Mouse (Mus musculus): ENCODE measurements around the gene Naa80. TPM values are rescaled to one million over a fixed set of nuclear protein-coding genes. Genes with fewer than 3 reads are reported as not detected.

Naa80 gene
- total and polyA plus RNA-seq, 2 experiments: 12.3 to 130 TPM

DNA sequence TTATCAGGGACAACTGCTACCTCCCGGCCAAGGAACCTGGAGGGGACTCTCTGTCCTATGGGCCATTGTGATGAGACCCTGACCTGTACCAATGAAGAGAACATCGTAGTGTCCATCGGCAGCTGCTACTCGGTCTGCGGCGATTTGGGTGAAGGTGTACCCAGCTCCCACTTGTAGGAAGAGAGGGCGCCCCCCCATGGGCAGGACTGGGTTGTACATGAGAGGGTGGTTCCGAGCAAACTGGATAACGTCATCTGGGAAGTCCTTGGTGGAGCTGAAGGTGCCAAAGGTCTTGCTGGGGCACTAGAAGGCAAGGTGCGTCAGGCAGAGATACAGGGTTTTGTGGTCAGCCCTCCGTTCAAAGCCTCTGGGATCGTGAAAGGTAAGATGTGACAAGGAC lies 22.1 kb downstream of the Naa80 start:
- H3K4me1 ChIP-seq (ENCODE audit: control insufficient read depth, insufficient read depth, low read length): peaks cover 10% of the 10 kb centered on the region; the same call in 1 of the 2 replicates

DNA sequence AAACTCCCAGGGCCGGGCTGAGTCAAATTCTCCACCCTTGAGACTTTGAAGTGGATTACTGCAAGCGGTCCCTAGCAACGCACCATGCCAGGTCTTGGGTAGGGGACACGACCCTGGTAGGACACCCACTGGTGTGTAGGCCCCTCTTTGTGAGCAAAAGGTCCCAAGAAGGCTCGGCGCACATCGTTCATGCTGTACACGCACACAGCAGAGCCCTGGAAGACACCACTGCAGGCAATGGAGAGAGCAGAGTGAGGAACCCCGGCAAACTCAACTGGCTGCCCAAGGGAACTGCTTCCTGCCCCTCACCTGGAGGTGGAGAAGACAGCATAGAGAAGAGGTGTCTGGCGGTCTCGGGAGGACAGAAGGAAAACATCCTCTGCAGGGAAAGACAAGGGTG lies 22.6 kb downstream of the Naa80 start:
- H3K79me2 ChIP-seq (ENCODE audit: control insufficient read depth, insufficient read depth, low read length): no peaks in the 10 kb centered on the region
- 89% methylated on average over 11 of the region's 11 CpGs for WGBS
- DNase-seq (ENCODE audit: extremely low read depth, low read depth, low spot score): no peak
- H3K27ac ChIP-seq (replicated peaks; ENCODE audit: insufficient read depth, low read depth, low read length): no peak overlapping the region
- no peak overlapping the region for H3K9ac ChIP-seq (ENCODE audit: low read depth, low read length)
- peaks cover 10% of the 10 kb centered on the region; the same call in 1 of the 2 replicates for H3K4me1 ChIP-seq (ENCODE audit: control insufficient read depth, insufficient read depth, low read length)
- H3K4me3 ChIP-seq (ENCODE audit: insufficient read depth, low read depth, low read length): no peak overlapping the region
- no peaks in the 10 kb centered on the region for H3K36me3 ChIP-seq (ENCODE audit: control insufficient read depth, insufficient read depth, low read length)
- no peaks in the 10 kb centered on the region for H3K27me3 ChIP-seq (ENCODE audit: control insufficient read depth, insufficient read depth, low read length)
- no peak for TF ChIP-seq CTCF (IDR thresholded peaks at IDR 0.05; ENCODE audit: low read depth, low read length)
- TF ChIP-seq POLR2A (IDR thresholded peaks at IDR 0.05; ENCODE audit: extremely low read depth, insufficient read depth, low read length): no peak

More for the DNA sequence above, 22.1 kb downstream of the Naa80 start:
- Histone ChIP-seq H3K79me2 (ENCODE audit: control insufficient read depth, insufficient read depth, low read length) (no peaks in the 10 kb centered on the region), H3K27me3 (ENCODE audit: control insufficient read depth, insufficient read depth, low read length) (no peaks in the 10 kb centered on the region), H3K36me3 (ENCODE audit: control insufficient read depth, insufficient read depth, low read length) (no peaks in the 10 kb centered on the region), H3K9ac (ENCODE audit: low read depth, low read length) (no peak overlapping the region), H3K4me3 (ENCODE audit: insufficient read depth, low read depth, low read length) (no peak overlapping the region), H3K27ac (replicated peaks; ENCODE audit: insufficient read depth, low read depth, low read length) (no peak overlapping the region)
- peak; percentile 66 for DNase-seq (ENCODE audit: extremely low read depth, low read depth, low spot score)
- WGBS: 64% methylated on average over 12 of the region's 12 CpGs
- TF ChIP-seq POLR2A (IDR thresholded peaks at IDR 0.05; ENCODE audit: extremely low read depth, insufficient read depth, low read length): no peak
- TF ChIP-seq CTCF (IDR thresholded peaks at IDR 0.05; ENCODE audit: low read depth, low read length): peak; percentile 64

DNA sequence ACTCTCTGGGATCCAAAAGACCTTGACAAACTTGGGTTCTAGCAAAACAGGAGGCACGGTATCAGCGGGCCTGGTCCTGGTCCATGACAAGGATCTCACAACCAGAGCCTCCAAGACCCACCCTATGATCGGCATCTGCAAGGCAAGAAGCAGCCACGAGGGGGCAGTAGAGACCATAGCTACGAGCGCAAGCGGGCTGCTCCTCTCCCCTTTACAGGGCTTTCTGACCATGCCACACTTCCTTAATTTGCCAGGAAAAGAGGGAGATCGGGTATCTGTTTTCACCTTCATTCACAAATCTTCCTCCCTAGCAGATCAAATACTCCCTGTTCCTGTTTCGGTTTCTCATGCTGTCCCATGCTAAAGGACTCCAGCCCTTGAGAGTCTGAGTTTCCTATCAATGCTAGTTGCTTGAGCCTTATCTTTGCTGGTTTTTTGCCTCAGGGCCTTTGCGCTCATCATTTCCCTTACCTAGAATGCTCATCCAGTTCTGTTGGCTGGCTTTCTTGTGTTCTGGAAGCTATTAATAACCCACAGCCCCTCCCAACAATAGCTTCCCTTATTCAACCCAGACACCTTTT lies 23.5 kb downstream of the Naa80 start:
- peak; percentile 63 for DNase-seq (ENCODE audit: extremely low read depth, low read depth, low spot score)
- no peaks in the 10 kb centered on the region for H3K27me3 ChIP-seq (ENCODE audit: control insufficient read depth, insufficient read depth, low read length)
- H3K27ac ChIP-seq (replicated peaks; ENCODE audit: insufficient read depth, low read depth, low read length): no peak overlapping the region
- H3K36me3 ChIP-seq (ENCODE audit: control insufficient read depth, insufficient read depth, low read length): no peaks in the 10 kb centered on the region
- H3K9ac ChIP-seq (ENCODE audit: low read depth, low read length): no peak overlapping the region
- peaks cover 10% of the 10 kb centered on the region; the same call in 1 of the 2 replicates for H3K4me1 ChIP-seq (ENCODE audit: control insufficient read depth, insufficient read depth, low read length)
- 11% methylated on average over 10 of the region's 10 CpGs for WGBS
- H3K4me3 ChIP-seq (ENCODE audit: insufficient read depth, low read depth, low read length): no peak overlapping the region
- TF ChIP-seq CTCF (IDR thresholded peaks at IDR 0.05; ENCODE audit: low read depth, low read length) (peak; percentile 99), POLR2A (IDR thresholded peaks at IDR 0.05; ENCODE audit: extremely low read depth, insufficient read depth, low read length) (no peak)
- no peaks in the 10 kb centered on the region for H3K79me2 ChIP-seq (ENCODE audit: control insufficient read depth, insufficient read depth, low read length)

DNA sequence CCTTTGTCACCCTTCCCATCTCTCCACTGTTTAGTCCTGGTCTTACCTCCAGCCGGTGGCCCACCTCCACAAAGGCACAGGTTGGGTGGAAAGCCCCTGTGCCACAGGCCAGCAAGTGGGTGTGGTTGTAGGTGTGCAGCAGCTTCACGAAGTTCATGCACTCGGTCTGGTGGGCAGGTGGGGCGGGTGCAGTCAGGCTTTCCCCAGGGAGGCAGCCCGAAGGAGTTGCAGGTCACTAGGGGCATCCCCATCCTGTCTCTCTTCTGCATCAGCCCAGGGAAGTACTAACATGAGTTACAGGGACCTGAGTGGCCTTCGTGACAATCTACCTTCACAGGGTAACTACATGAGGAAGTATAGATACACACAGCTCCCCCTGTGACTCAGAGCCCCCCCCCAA lies 24.6 kb downstream of the Naa80 start:
- Histone ChIP-seq H3K36me3 (ENCODE audit: control insufficient read depth, insufficient read depth, low read length) (no peaks in the 10 kb centered on the region), H3K4me1 (ENCODE audit: control insufficient read depth, insufficient read depth, low read length) (peaks cover 7% of the 10 kb centered on the region; the same call in 1 of the 2 replicates), H3K4me3 (ENCODE audit: insufficient read depth, low read depth, low read length) (no peak overlapping the region), H3K79me2 (ENCODE audit: control insufficient read depth, insufficient read depth, low read length) (no peaks in the 10 kb centered on the region), H3K9ac (ENCODE audit: low read depth, low read length) (no peak overlapping the region), H3K27me3 (ENCODE audit: control insufficient read depth, insufficient read depth, low read length) (no peaks in the 10 kb centered on the region), H3K27ac (replicated peaks; ENCODE audit: insufficient read depth, low read depth, low read length) (no peak overlapping the region)
- DNase-seq (ENCODE audit: extremely low read depth, low read depth, low spot score): no peak
- WGBS: 86% methylated on average over 6 of the region's 6 CpGs
- TF ChIP-seq CTCF (IDR thresholded peaks at IDR 0.05; ENCODE audit: low read depth, low read length) (no peak), POLR2A (IDR thresholded peaks at IDR 0.05; ENCODE audit: extremely low read depth, insufficient read depth, low read length) (no peak)

DNA sequence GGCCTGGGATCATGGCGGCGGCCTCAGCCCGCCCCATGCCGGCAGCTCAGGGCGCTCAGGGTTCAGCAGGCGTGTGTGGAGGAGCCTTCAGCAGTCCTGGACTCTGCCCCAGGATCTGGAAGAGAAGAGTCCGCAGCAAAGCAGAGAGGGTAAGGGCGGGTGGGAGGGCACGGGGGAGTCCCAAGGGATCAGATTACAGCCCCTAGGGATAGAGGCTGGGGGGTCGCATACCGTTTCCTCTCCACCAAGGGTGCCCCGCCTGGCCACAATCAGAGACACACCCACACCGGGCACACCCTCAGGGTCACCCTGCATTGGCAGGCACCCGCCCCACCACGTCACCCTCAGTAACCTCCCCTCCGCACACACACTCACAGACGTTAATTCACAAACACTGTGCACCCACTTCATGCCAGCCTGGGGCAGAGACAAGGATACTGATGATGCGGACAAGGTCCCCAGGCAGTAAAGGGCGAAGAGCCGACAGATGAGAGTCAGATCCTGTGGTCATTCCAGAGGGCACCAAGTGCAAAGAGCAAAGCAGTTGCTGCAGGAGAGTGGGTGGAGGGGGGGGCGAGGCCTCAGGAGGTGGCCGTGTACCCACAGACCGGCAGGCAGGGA lies 26.5 kb downstream of the Naa80 start:
- Histone ChIP-seq H3K9ac (ENCODE audit: low read depth, low read length) (no peak overlapping the region), H3K4me3 (ENCODE audit: insufficient read depth, low read depth, low read length) (no peak overlapping the region), H3K36me3 (ENCODE audit: control insufficient read depth, insufficient read depth, low read length) (no peaks in the 10 kb centered on the region), H3K27me3 (ENCODE audit: control insufficient read depth, insufficient read depth, low read length) (no peaks in the 10 kb centered on the region), H3K27ac (replicated peaks; ENCODE audit: insufficient read depth, low read depth, low read length) (no peak overlapping the region), H3K79me2 (ENCODE audit: control insufficient read depth, insufficient read depth, low read length) (no peaks in the 10 kb centered on the region), H3K4me1 (ENCODE audit: control insufficient read depth, insufficient read depth, low read length) (peaks cover 4% of the 10 kb centered on the region; the same call in 1 of the 2 replicates)
- TF ChIP-seq POLR2A (IDR thresholded peaks at IDR 0.05; ENCODE audit: extremely low read depth, insufficient read depth, low read length) (no peak), CTCF (IDR thresholded peaks at IDR 0.05; ENCODE audit: low read depth, low read length) (no peak)
- WGBS: 48% methylated on average over 23 of the region's 23 CpGs
- DNase-seq (ENCODE audit: extremely low read depth, low read depth, low spot score): no peak

DNA sequence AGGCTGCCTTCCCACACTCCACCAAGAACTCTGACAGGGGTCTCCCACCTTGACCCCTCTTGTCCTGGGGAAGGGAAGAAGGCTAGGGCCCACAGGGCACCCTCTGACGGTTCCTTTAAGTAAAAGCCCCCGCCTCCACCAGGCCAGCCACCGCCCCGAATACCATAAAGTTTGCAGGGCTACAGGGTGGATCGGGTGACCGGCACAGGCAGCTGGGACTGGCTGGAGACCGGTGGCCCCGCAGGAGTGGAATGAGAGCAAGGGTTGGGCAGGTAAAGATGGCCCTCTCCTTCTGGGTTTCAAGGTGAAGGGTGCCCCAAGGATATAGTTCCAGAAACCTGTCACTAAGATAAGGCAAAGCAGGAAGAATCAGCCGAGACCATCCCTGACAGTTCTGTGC lies 27.9 kb downstream of the Naa80 start:
- H3K4me1 ChIP-seq (ENCODE audit: control insufficient read depth, insufficient read depth, low read length): peaks cover 2% of the 10 kb centered on the region; the same call in 1 of the 2 replicates
- no peak overlapping the region for H3K9ac ChIP-seq (ENCODE audit: low read depth, low read length)
- WGBS: 61% methylated on average over 9 of the region's 9 CpGs
- H3K36me3 ChIP-seq (ENCODE audit: control insufficient read depth, insufficient read depth, low read length): no peaks in the 10 kb centered on the region
- no peak for TF ChIP-seq CTCF (IDR thresholded peaks at IDR 0.05; ENCODE audit: low read depth, low read length)
- no peak for TF ChIP-seq POLR2A (IDR thresholded peaks at IDR 0.05; ENCODE audit: extremely low read depth, insufficient read depth, low read length)
- H3K4me3 ChIP-seq (ENCODE audit: insufficient read depth, low read depth, low read length): no peak overlapping the region
- H3K79me2 ChIP-seq (ENCODE audit: control insufficient read depth, insufficient read depth, low read length): no peaks in the 10 kb centered on the region
- no peak overlapping the region for H3K27ac ChIP-seq (replicated peaks; ENCODE audit: insufficient read depth, low read depth, low read length)
- no peaks in the 10 kb centered on the region for H3K27me3 ChIP-seq (ENCODE audit: control insufficient read depth, insufficient read depth, low read length)
- no peak for DNase-seq (ENCODE audit: extremely low read depth, low read depth, low spot score)
